Mouse (Mus musculus) hindbrain, embryonic 10.5 days (tissue): ENCODE measurements around the gene Endod1. TPM values are rescaled to one million over a fixed set of nuclear protein-coding genes. Genes with fewer than 3 reads are reported as not detected.

Experiments used
- DNase-seq: peaks from one replicate; pipeline ENCODE4 v3.0.0-alpha.2; 2017; ENCODE audit warnings: low spot score
- H3K27ac ChIP-seq: fragments of 300-500 bp; sonication (generic); 2 replicates; pipeline ENCODE4 v1.5.1; 2016; ENCODE audit warnings: mild to moderate bottlenecking, moderate library complexity
- H3K27me3 ChIP-seq: fragments of 300-500 bp; sonication (generic); 2 replicates; pipeline ENCODE4 v1.6.1; 2016; ENCODE audit warnings: mild to moderate bottlenecking; ENCODE audit not compliant: poor library complexity, insufficient read depth, severe bottlenecking
- H3K36me3 ChIP-seq: fragments of 300-500 bp; sonication (generic); 2 replicates; pipeline ENCODE4 v1.6.1; 2016; ENCODE audit warnings: mild to moderate bottlenecking, moderate library complexity
- H3K4me1 ChIP-seq: fragments of 300-500 bp; sonication (generic); replicated peaks from 2 replicates; pipeline ENCODE4 v1.6.1; 2016; ENCODE audit warnings: mild to moderate bottlenecking
- H3K4me3 ChIP-seq: fragments of 300-500 bp; sonication (generic); 2 replicates; pipeline ENCODE4 v1.5.1; 2016; ENCODE audit warnings: mild to moderate bottlenecking, moderate library complexity
- H3K9me3 ChIP-seq: fragments of 300-500 bp; sonication (generic); 2 replicates; pipeline ENCODE4 v1.6.1; 2016; ENCODE audit warnings: mild to moderate bottlenecking, moderate library complexity
- WGBS: fragments of 180-500 bp; shearing (Covaris S2); methylation state at CpG from one replicate; pipeline ENCODE4 v1.1.7; 2016; 5-methylcytosine and 5-hydroxymethylcytosine counted together
- polyA plus RNA-seq: library from polyadenylated mRNA; unstranded; fragments of >200 nt; fragmentation: Nextera tagmentation; extraction: Ambion mirVana; gene quantifications from 2 replicates; pipeline ENCODE4 v1.2.1, GENCODE M21; 2016

The Endod1 gene
- polyA plus RNA-seq, result 7.1 and 7.4 TPM in 2 replicates

GRCm38 (mm10) chr9:14381353-14382055 is at the start of gene Endod1:
Gene Endod1, minus strand, starts transcription at chr9:14381507.
- peak within 1 kb of the TSS; percentile 68 for H3K4me3 ChIP-seq
- peaks cover 20% of the 10 kb centered on the region for H3K27me3 ChIP-seq
- H3K9me3 ChIP-seq, result no peaks in the 10 kb centered on the region
- H3K4me1 ChIP-seq, result peaks cover 20% of the 10 kb centered on the region
- peak within 1 kb of the TSS; percentile 87 for H3K27ac ChIP-seq
- WGBS, result 6% methylated on average over 8 of the region's 8 CpGs
- DNase-seq, result peak; percentile 31
- no peaks in the 10 kb centered on the region for H3K36me3 ChIP-seq

- Histone ChIP-seq H3K27me3 (no peaks in the 10 kb centered on the region), H3K4me3 (no peak overlapping the region), H3K36me3 (no peaks in the 10 kb centered on the region), H3K4me1 (no peaks in the 10 kb centered on the region), H3K9me3 (no peaks in the 10 kb centered on the region), H3K27ac (no peak overlapping the region)
- WGBS, result 93% methylated on average over 5 of the region's 5 CpGs
- no peak for DNase-seq
Measured at GRCm38 (mm10) chr9:14409153-14409552, 27.8 kb upstream of the Endod1 start.

GRCm38 (mm10) chr9:14408044-14408443 is 26.7 kb upstream of the Endod1 start:
- DNase-seq, result no peak
- H3K4me1 ChIP-seq, result no peaks in the 10 kb centered on the region
- no peaks in the 10 kb centered on the region for H3K9me3 ChIP-seq
- no peak overlapping the region for H3K4me3 ChIP-seq
- H3K27me3 ChIP-seq, result no peaks in the 10 kb centered on the region
- no peaks in the 10 kb centered on the region for H3K36me3 ChIP-seq
- H3K27ac ChIP-seq, result no peak overlapping the region
- WGBS, result 78% methylated on average over 4 of the region's 4 CpGs

- Histone ChIP-seq H3K27me3 (no peaks in the 10 kb centered on the region), H3K4me1 (no peaks in the 10 kb centered on the region), H3K9me3 (no peaks in the 10 kb centered on the region), H3K36me3 (no peaks in the 10 kb centered on the region), H3K27ac (no peak overlapping the region), H3K4me3 (no peak overlapping the region)
- DNase-seq, result no peak
- 79% methylated on average over 1 of the region's 1 CpGs for WGBS
Measured at GRCm38 (mm10) chr9:14406056-14406455, 24.7 kb upstream of the Endod1 start.

- Histone ChIP-seq H3K4me1 (no peaks in the 10 kb centered on the region), H3K36me3 (no peaks in the 10 kb centered on the region), H3K27me3 (no peaks in the 10 kb centered on the region), H3K4me3 (no peak overlapping the region), H3K9me3 (no peaks in the 10 kb centered on the region), H3K27ac (no peak overlapping the region)
- DNase-seq, result no peak
- WGBS, result 86% methylated on average over 1 of the region's 1 CpGs
Measured at GRCm38 (mm10) chr9:14402099-14402498, 20.8 kb upstream of the Endod1 start.

GRCm38 (mm10) chr9:14400392-14400791 is 19.1 kb upstream of the Endod1 start:
- 84% methylated on average over 5 of the region's 5 CpGs for WGBS
- DNase-seq, result no peak

GRCm38 (mm10) chr9:14398946-14399345 is 17.6 kb upstream of the Endod1 start:
- Histone ChIP-seq H3K4me1 (no peaks in the 10 kb centered on the region), H3K9me3 (no peaks in the 10 kb centered on the region), H3K27me3 (no peaks in the 10 kb centered on the region), H3K36me3 (no peaks in the 10 kb centered on the region), H3K4me3 (no peak overlapping the region), H3K27ac (no peak overlapping the region)
- DNase-seq, result no peak
- WGBS, result 80% methylated on average over 1 of the region's 1 CpGs

More at GRCm38 (mm10) chr9:14400392-14400791, 19.1 kb upstream of the Endod1 start:
- no peaks in the 10 kb centered on the region for H3K4me1 ChIP-seq
- H3K27ac ChIP-seq, result no peak overlapping the region
- H3K27me3 ChIP-seq, result no peaks in the 10 kb centered on the region
- no peaks in the 10 kb centered on the region for H3K36me3 ChIP-seq
- H3K9me3 ChIP-seq, result no peaks in the 10 kb centered on the region
- no peak overlapping the region for H3K4me3 ChIP-seq

GRCm38 (mm10) chr9:14398084-14398483 is 16.8 kb upstream of the Endod1 start:
- H3K36me3 ChIP-seq, result no peaks in the 10 kb centered on the region
- H3K27me3 ChIP-seq, result no peaks in the 10 kb centered on the region
- WGBS, result 69% methylated on average over 1 of the region's 1 CpGs
- H3K4me1 ChIP-seq, result no peaks in the 10 kb centered on the region
- no peak for DNase-seq
- no peak overlapping the region for H3K4me3 ChIP-seq
- H3K9me3 ChIP-seq, result no peaks in the 10 kb centered on the region
- no peak overlapping the region for H3K27ac ChIP-seq

GRCm38 (mm10) chr9:14397449-14397819 is 16.1 kb upstream of the Endod1 start:
- Histone ChIP-seq H3K4me3 (no peak overlapping the region), H3K27ac (no peak overlapping the region), H3K4me1 (no peaks in the 10 kb centered on the region), H3K27me3 (no peaks in the 10 kb centered on the region), H3K36me3 (no peaks in the 10 kb centered on the region), H3K9me3 (no peaks in the 10 kb centered on the region)
- 90% methylated on average over 6 of the region's 6 CpGs for WGBS
- no peak for DNase-seq

- no peak overlapping the region for H3K4me3 ChIP-seq
- H3K9me3 ChIP-seq, result no peaks in the 10 kb centered on the region
- DNase-seq, result no peak
- no peaks in the 10 kb centered on the region for H3K36me3 ChIP-seq
- H3K27me3 ChIP-seq, result no peaks in the 10 kb centered on the region
- no peak overlapping the region for H3K27ac ChIP-seq
- WGBS, result 81% methylated on average over 3 of the region's 3 CpGs
- no peaks in the 10 kb centered on the region for H3K4me1 ChIP-seq
Measured at GRCm38 (mm10) chr9:14396819-14397448, 15.6 kb upstream of the Endod1 start.

- Histone ChIP-seq H3K4me3 (no peak overlapping the region), H3K4me1 (no peaks in the 10 kb centered on the region), H3K27ac (no peak overlapping the region), H3K36me3 (no peaks in the 10 kb centered on the region), H3K27me3 (no peaks in the 10 kb centered on the region), H3K9me3 (no peaks in the 10 kb centered on the region)
- no peak for DNase-seq
- 81% methylated on average over 2 of the region's 2 CpGs for WGBS
Measured at GRCm38 (mm10) chr9:14396096-14396495, 14.8 kb upstream of the Endod1 start.

GRCm38 (mm10) chr9:14394956-14395561 is 13.8 kb upstream of the Endod1 start:
- H3K27ac ChIP-seq, result no peak overlapping the region
- no peaks in the 10 kb centered on the region for H3K9me3 ChIP-seq
- H3K27me3 ChIP-seq, result no peaks in the 10 kb centered on the region
- no peak overlapping the region for H3K4me3 ChIP-seq
- DNase-seq, result no peak
- no peaks in the 10 kb centered on the region for H3K36me3 ChIP-seq
- 45% methylated on average over 2 of the region's 2 CpGs for WGBS
- no peaks in the 10 kb centered on the region for H3K4me1 ChIP-seq

GRCm38 (mm10) chr9:14391841-14392318 is 10.6 kb upstream of the Endod1 start:
- Histone ChIP-seq H3K27ac (no peak overlapping the region), H3K36me3 (no peaks in the 10 kb centered on the region), H3K27me3 (no peaks in the 10 kb centered on the region), H3K9me3 (no peaks in the 10 kb centered on the region), H3K4me3 (no peak overlapping the region), H3K4me1 (no peaks in the 10 kb centered on the region)
- DNase-seq, result no peak
- WGBS, result 93% methylated on average over 3 of the region's 3 CpGs
